Mouse (Mus musculus) E14TG2a.4 (cell line): ENCODE measurements around the gene Golga2.

Experiments
- H3K27me3 ChIP-seq: 2 replicates; pipeline ENCODE4 v1.6.1; 2014; ENCODE audit warnings: low read length, control low read depth; ENCODE audit not compliant: insufficient read depth
- H3K36me3 ChIP-seq: 2 replicates; pipeline ENCODE4 v1.6.1; 2014; ENCODE audit warnings: low read length, control low read depth; ENCODE audit not compliant: insufficient read depth
- H3K4me1 ChIP-seq: replicated peaks from 2 replicates; pipeline ENCODE4 v1.6.1; 2014; ENCODE audit warnings: low read depth, low read length, control low read depth
- H3K4me3 ChIP-seq: replicated peaks from 2 replicates; pipeline ENCODE4 v1.5.1; 2014; ENCODE audit warnings: mild to moderate bottlenecking, low read length
- H3K9me3 ChIP-seq: 2 replicates; pipeline ENCODE4 v1.6.1; 2014; ENCODE audit warnings: low read length, control low read depth
- CTCF ChIP-seq: conservative IDR thresholded peaks from 2 replicates; pipeline ENCODE4 v1.5.1; 2014; ENCODE audit warnings: low read length
- NANOG ChIP-seq: IDR thresholded peaks from 2 replicates; pipeline ENCODE4 v1.6.1; 2014; ENCODE audit warnings: borderline replicate concordance, low read length, mixed read lengths
- POU5F1 ChIP-seq: IDR thresholded peaks from 2 replicates; pipeline ENCODE4 v1.6.1; 2014; ENCODE audit warnings: low read length, borderline replicate concordance

The Golga2 gene

DNA sequence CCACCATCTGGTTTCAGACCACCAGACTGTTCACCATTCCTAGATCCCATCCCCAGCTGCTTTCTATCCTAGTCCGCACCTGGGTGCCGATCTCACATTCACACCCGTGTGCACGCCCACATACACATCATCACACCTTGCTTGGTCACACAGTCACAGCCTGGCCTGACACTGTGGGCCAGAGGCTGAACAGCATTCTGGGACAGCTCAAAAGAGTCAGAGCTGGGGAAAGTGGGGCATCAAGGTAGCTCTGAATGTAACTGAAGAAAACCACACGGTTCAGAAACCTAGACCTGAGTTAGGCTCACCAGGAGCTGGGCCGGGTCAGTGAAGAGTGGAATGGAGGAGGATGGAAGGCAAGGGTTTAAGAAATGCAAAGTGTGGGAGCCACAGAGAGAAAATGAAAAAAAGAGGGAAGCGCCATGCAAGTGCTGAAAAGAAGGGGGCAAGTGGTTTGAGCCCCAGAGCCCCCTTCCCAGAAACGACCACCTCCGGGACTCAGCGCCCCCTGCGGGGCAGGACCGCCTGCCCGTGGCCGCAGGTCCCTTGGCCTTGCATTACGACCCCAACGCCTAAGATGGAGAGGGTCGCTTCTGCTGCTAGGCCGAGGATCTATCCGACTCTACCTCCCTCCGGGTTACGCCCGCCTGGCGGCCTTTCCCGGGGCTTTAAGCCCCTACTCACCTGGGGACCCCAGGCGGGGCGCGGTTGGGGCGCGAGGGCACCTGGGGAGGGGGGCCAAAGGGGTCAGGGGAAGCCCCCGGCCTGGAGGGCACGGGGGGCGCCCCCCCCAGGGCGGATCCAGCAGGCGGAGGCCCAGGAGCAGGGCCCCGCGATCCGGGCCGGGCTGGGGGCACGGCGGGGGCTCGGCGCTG is 24.5 kb downstream of the Golga2 start:
- Histone ChIP-seq H3K4me1 (peaks cover 51% of the 10 kb centered on the region), H3K9me3 (no peaks in the 10 kb centered on the region), H3K36me3 (peaks cover 42% of the 10 kb centered on the region), H3K4me3 (peak overlapping the region; percentile 88), H3K27me3 (peaks cover 39% of the 10 kb centered on the region)
- TF ChIP-seq POU5F1 (no peak), NANOG (no peak), CTCF (no peak)

DNA sequence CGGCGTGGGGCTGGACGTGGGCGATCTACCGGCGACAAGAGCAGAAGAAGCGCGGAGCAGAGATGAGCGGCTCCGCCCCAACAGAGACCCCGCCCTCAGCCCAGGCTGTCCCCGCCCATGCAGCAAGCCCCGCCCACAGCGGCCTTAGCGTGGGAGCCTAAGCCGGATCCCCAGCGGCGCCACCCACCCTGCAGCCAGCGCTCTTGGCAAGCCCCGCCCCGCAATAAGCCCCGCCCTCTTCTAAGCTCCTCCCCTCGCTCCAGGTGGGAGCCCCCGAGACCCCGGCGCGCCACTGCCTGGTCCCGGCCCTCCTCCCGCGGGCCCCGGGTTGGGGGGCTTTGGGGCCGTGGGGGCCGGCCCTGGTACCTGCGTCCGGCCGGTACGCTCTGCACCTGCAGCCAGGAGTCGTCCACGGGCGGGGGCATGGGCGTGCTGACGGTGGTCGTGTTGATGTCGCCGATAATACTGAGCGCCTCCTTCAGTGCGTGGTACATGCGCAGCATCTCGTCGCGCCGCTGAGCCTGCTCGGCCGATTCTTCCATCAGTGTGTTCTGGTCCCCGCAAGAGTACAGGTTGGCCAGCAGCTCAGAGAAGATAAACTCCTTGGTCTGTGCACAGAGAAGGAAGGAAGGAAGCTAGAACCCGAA is 25.3 kb downstream of the Golga2 start:
- Histone ChIP-seq H3K9me3 (no peaks in the 10 kb centered on the region), H3K4me1 (peaks cover 51% of the 10 kb centered on the region), H3K4me3 (peak overlapping the region; percentile 88), H3K36me3 (peaks cover 34% of the 10 kb centered on the region), H3K27me3 (peaks cover 46% of the 10 kb centered on the region)
- no peak for TF ChIP-seq POU5F1
- TF ChIP-seq CTCF, result no peak
- no peak for TF ChIP-seq NANOG

GRCm38 (mm10) chr2:32314831-32315230 is 27.6 kb downstream of the Golga2 start:
- H3K9me3 ChIP-seq, result no peaks in the 10 kb centered on the region
- H3K36me3 ChIP-seq, result peaks cover 11% of the 10 kb centered on the region
- H3K4me1 ChIP-seq, result peaks cover 60% of the 10 kb centered on the region
- H3K4me3 ChIP-seq, result no peak overlapping the region
- no peak for TF ChIP-seq CTCF
- no peak for TF ChIP-seq NANOG
- no peak for TF ChIP-seq POU5F1
- peaks cover 68% of the 10 kb centered on the region for H3K27me3 ChIP-seq

- Histone ChIP-seq H3K9me3 (no peaks in the 10 kb centered on the region), H3K4me1 (peaks cover 55% of the 10 kb centered on the region), H3K4me3 (0 out of 2 replicates have a peak overlapping the region, but pooled peaks have one; percentile 21), H3K36me3 (peaks cover 2% of the 10 kb centered on the region; the same call in 1 of the 2 replicates), H3K27me3 (peaks cover 70% of the 10 kb centered on the region)
- TF ChIP-seq POU5F1, result no peak
These were observed 28.6 kb downstream of the Golga2 start for GRCm38 (mm10) chr2:32315751-32316150.

DNA sequence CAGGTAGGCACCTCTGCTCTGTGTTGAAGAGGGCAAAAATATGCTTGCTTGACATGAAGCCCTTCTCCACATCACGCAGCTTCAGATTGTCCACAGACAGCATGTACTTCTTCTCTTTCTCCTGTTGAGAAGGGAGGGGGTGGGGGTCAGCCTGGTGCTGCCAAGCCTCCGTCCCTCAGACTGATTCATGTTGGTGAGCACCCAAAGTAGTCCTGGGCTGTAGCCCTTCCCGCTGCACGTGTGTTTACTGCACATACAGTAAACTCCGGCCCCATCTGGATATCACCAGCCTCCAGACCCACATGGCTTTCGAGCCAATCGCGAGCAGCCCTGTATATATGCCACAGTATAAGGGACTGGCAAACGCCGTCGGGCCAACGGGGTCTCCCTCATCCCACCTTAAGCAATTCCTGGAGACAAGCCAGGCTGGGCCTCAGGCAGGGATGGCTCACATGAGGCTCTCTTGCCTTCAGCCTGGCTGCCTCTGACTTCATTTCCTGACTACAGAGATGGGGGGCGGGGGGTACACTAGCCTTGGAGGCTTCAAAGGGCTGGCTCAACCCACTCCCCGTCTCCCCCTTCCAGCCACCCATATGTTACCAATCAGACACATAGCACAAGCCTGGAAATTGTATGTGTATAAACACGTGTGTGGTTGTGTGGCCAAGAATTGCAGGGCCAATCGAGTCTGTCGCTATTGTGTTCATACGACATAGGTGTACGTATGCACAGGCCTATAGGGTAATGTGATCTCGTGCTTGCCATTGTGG is 29.9 kb downstream of the Golga2 start:
- H3K27me3 ChIP-seq, result peaks cover 60% of the 10 kb centered on the region
- no peak overlapping the region for H3K4me3 ChIP-seq
- H3K36me3 ChIP-seq, result no peaks in the 10 kb centered on the region
- H3K9me3 ChIP-seq, result no peaks in the 10 kb centered on the region
- no peak for TF ChIP-seq NANOG
- no peak for TF ChIP-seq CTCF
- TF ChIP-seq POU5F1, result no peak
- H3K4me1 ChIP-seq, result peaks cover 51% of the 10 kb centered on the region

GRCm38 (mm10) chr2:32317791-32318417 is 30.7 kb downstream of the Golga2 start:
- TF ChIP-seq CTCF (no peak), NANOG (no peak), POU5F1 (no peak)

DNA sequence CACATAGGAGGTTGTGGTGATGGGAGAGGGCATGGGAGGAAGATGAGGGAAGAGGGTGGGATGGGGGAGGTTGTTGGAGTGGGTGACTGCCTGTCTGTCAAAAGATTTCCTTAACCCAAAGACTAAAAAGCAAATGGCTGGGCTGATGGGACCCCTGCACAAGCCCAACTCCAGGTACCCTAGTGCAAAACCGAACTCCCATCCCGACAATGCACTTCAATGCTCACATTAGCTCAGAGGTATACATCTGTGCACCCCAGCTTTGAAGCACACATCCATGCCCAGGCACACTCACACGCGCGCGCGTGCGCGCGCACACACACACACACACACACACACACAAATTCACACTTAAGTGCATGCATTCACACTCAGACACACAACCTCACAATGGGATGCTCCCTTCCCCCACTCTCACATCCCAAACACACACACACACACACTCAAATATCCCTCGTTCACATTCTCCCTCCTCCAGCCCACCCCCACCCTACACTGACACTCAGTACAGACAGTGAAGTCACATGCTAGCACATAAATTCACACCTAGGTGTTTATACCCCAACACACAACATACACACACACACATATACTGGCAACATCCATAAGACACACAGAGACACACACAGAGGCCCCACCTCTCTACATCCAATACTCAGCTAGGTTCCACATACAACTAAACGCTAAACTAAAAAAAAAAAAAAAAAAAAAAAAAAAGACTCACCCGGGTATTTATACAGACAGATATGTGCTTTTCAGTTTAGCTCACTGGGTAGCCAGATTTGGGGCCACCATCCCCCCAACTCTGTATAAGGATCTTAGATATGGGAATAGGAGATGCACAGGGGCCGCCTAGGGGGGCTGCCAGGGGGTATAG is 31.8 kb downstream of the Golga2 start:
- H3K4me3 ChIP-seq, result peak overlapping the region; percentile 68
- TF ChIP-seq CTCF (no peak), POU5F1 (no peak), NANOG (no peak)

More at GRCm38 (mm10) chr2:32317791-32318417, 30.7 kb downstream of the Golga2 start:
- Histone ChIP-seq H3K4me1 (peaks cover 50% of the 10 kb centered on the region), H3K27me3 (peaks cover 57% of the 10 kb centered on the region), H3K4me3 (peak overlapping the region; percentile 68), H3K9me3 (no peaks in the 10 kb centered on the region), H3K36me3 (no peaks in the 10 kb centered on the region)

More for the DNA sequence above, 31.8 kb downstream of the Golga2 start:
- Histone ChIP-seq H3K4me1 (peaks cover 45% of the 10 kb centered on the region), H3K27me3 (peaks cover 54% of the 10 kb centered on the region), H3K36me3 (no peaks in the 10 kb centered on the region), H3K9me3 (no peaks in the 10 kb centered on the region)
